Mouse (Mus musculus) telencephalon, adult 2 months (tissue): ENCODE data around the gene Abhd12.
"Not testable (repeated sequence)": the region's sequence is repeated elsewhere in the genome, so short reads cannot be mapped to it uniquely, and the experiment has no call there.

Experiments
- DNase-seq: peaks from one replicate; pipeline ENCODE4 v3.0.0-alpha.2; 2011; ENCODE audit warnings: low read depth, low spot score

Gene Abhd12

GRCm38 (mm10) chr2:150904272-150904935 is at the start of gene Abhd12:
Gene Abhd12, minus strand, starts transcription at chr2:150904741.
- DNase-seq, result peak; percentile 93

GRCm38 (mm10) chr2:150951201-150951600 is 46.7 kb upstream of the Abhd12 start:
- no peak for DNase-seq

- DNase-seq, result no peak
Observed at GRCm38 (mm10) chr2:150950056-150950455, 45.5 kb upstream of the Abhd12 start.

- DNase-seq, result no peak
Observed at GRCm38 (mm10) chr2:150949652-150950051, 45.1 kb upstream of the Abhd12 start.

- no peak for DNase-seq
Observed at GRCm38 (mm10) chr2:150948786-150949185, 44.2 kb upstream of the Abhd12 start.

- not testable (repeated sequence) for DNase-seq
Observed at GRCm38 (mm10) chr2:150947880-150948611, 43.5 kb upstream of the Abhd12 start.

- DNase-seq, result not testable (repeated sequence)
Observed at GRCm38 (mm10) chr2:150947341-150947740, 42.8 kb upstream of the Abhd12 start.

GRCm38 (mm10) chr2:150944017-150944416 is 39.5 kb upstream of the Abhd12 start:
- DNase-seq, result no peak

GRCm38 (mm10) chr2:150934659-150935058 is 30.1 kb upstream of the Abhd12 start:
- DNase-seq, result no peak

GRCm38 (mm10) chr2:150933482-150933881 is 28.9 kb upstream of the Abhd12 start:
- DNase-seq, result no peak

GRCm38 (mm10) chr2:150930806-150931205 is 26.3 kb upstream of the Abhd12 start:
- DNase-seq, result no peak

GRCm38 (mm10) chr2:150929156-150929555 is 24.6 kb upstream of the Abhd12 start:
- no peak for DNase-seq

- no peak for DNase-seq
Observed at GRCm38 (mm10) chr2:150927038-150927720, 22.6 kb upstream of the Abhd12 start.

GRCm38 (mm10) chr2:150923505-150923904 is 19.0 kb upstream of the Abhd12 start:
- DNase-seq, result no peak

GRCm38 (mm10) chr2:150923026-150923425 is 18.5 kb upstream of the Abhd12 start:
- DNase-seq, result no peak

GRCm38 (mm10) chr2:150922165-150922564 is 17.6 kb upstream of the Abhd12 start:
- DNase-seq, result no peak

GRCm38 (mm10) chr2:150921697-150922096 is 17.2 kb upstream of the Abhd12 start:
- DNase-seq, result no peak

GRCm38 (mm10) chr2:150920543-150920942 is 16.0 kb upstream of the Abhd12 start:
- no peak for DNase-seq

- no peak for DNase-seq
Observed at GRCm38 (mm10) chr2:150918720-150919119, 14.2 kb upstream of the Abhd12 start.

GRCm38 (mm10) chr2:150915786-150916185 is 11.2 kb upstream of the Abhd12 start:
- no peak for DNase-seq

- no peak for DNase-seq
Observed at GRCm38 (mm10) chr2:150914781-150915515, 10.4 kb upstream of the Abhd12 start.
